Mouse (Mus musculus): ENCODE measurements around the gene Cdkl1. TPM values are rescaled to one million over a fixed set of nuclear protein-coding genes. Genes with fewer than 3 reads are reported as not detected.

Cdkl1 gene
- polyA plus RNA-seq, 1 experiment, result 0.52 TPM

DNA sequence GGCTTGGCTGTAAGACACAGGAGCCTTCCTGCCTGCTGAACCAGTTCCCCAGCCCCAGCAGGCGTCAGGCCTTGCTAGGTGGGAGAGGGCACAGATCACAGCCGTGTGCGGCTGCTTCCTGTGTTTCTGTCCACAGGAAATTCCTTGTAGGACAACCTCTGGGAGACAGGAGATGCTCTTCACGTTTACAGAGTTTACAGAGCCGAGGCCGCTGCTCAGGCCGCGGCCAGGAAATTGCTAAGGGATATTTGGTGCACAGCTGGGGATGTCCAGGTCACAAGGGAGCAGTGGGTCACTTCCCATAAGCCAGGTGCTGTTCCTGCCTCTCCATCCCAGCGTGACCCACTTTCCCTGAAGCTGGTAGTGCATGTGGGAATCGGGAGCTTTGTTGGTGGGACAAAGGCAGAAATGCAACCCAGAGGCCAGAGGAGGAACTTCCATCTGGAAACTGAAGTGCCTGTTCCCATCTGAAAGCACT is 39.2 kb downstream of the Cdkl1 start:
- Histone ChIP-seq H3K36me3 (ENCODE audit: control insufficient read depth, insufficient read depth, low read length) (no peaks in the 10 kb centered on the region), H3K27ac (ENCODE audit: insufficient read depth, low read depth, low read length) (0 out of 2 replicates have a peak overlapping the region, but pooled peaks have one; percentile 0), H3K4me1 (ENCODE audit: control insufficient read depth, insufficient read depth, insufficient read length, low read length) (no peaks in the 10 kb centered on the region), H3K27me3 (ENCODE audit: control insufficient read depth, insufficient read depth, low read length) (no peaks in the 10 kb centered on the region), H3K4me3 (ENCODE audit: low read depth, low read length) (no peak overlapping the region)
- no peak for TF ChIP-seq POLR2A (IDR thresholded peaks at IDR 0.05; ENCODE audit: low read depth, low read length)
- no peak for TF ChIP-seq CTCF (IDR thresholded peaks at IDR 0.05; ENCODE audit: extremely low read depth, insufficient read length, insufficient replicate concordance, low read depth, low read length)
- WGBS, result 52% methylated on average over 10 of the region's 10 CpGs

DNA sequence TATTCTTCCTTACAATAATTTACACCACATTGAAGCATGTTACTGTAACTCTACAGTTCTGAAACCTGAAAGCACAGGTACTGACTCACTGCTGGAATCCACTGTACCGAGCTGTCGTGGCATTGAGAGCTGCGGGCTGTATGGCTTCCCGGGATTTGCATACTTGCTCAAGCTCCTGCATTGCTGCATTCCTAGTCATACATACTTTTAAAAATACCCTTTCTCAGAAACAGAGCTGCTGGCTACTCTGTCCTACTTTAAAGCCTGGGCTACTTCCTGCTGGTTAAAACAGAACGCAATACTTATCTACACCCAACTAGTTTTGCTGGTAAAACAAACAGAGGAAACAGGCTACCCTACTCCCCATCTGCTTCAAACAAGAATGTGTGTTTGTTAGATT is 46.9 kb downstream of the Cdkl1 start:
- H3K36me3 ChIP-seq (ENCODE audit: control insufficient read depth, insufficient read depth, low read length), result 0 out of 2 replicates have a peak, but pooled peaks cover 5% of the 10 kb centered on the region
- no peak overlapping the region for H3K27ac ChIP-seq (ENCODE audit: insufficient read depth, low read depth, low read length)
- no peaks in the 10 kb centered on the region for H3K27me3 ChIP-seq (ENCODE audit: control insufficient read depth, insufficient read depth, low read length)
- H3K4me3 ChIP-seq (ENCODE audit: low read depth, low read length), result no peak overlapping the region
- TF ChIP-seq POLR2A (IDR thresholded peaks at IDR 0.05; ENCODE audit: low read depth, low read length), result no peak
- TF ChIP-seq CTCF (IDR thresholded peaks at IDR 0.05; ENCODE audit: extremely low read depth, insufficient read length, insufficient replicate concordance, low read depth, low read length), result no peak
- WGBS, result 85% methylated on average over 5 of the region's 5 CpGs
- no peaks in the 10 kb centered on the region for H3K4me1 ChIP-seq (ENCODE audit: control insufficient read depth, insufficient read depth, insufficient read length, low read length)

- 72% methylated on average over 5 of the region's 5 CpGs for WGBS
- no peak for TF ChIP-seq POLR2A (IDR thresholded peaks at IDR 0.05; ENCODE audit: low read depth, low read length)
- no peak for TF ChIP-seq CTCF (IDR thresholded peaks at IDR 0.05; ENCODE audit: extremely low read depth, insufficient read length, insufficient replicate concordance, low read depth, low read length)
- no peaks in the 10 kb centered on the region for H3K27me3 ChIP-seq (ENCODE audit: control insufficient read depth, insufficient read depth, low read length)
These were observed 49.1 kb downstream of the Cdkl1 start for GRCm38 (mm10) chr12:69741965-69742364.

DNA sequence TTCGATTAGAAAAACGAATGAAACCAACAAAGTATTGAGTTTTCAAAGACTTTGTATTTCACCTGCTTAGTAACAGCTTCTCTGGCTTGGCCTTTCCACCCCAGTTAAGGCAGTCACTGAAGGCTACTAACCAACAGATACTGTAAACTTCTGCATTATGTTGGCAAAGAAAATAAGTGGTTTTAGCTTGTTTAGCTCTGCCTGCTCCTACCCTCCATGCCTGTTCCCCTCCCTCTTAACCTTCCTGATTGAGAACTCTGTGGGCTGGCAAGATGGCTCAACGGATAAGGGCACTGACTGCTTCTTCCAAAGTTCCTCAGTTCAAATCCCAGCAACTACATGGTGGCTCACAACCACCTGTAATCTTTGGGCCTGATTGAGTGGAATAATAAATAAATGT is 57.1 kb downstream of the Cdkl1 start:
- WGBS, result 62% methylated on average over 3 of the region's 3 CpGs
- no peaks in the 10 kb centered on the region for H3K4me1 ChIP-seq (ENCODE audit: control insufficient read depth, insufficient read depth, insufficient read length, low read length)
- H3K27me3 ChIP-seq (ENCODE audit: control insufficient read depth, insufficient read depth, low read length), result no peaks in the 10 kb centered on the region
- no peak overlapping the region for H3K4me3 ChIP-seq (ENCODE audit: low read depth, low read length)
- TF ChIP-seq POLR2A (IDR thresholded peaks at IDR 0.05; ENCODE audit: low read depth, low read length), result no peak
- TF ChIP-seq CTCF (IDR thresholded peaks at IDR 0.05; ENCODE audit: extremely low read depth, insufficient read length, insufficient replicate concordance, low read depth, low read length), result no peak
- H3K27ac ChIP-seq (ENCODE audit: insufficient read depth, low read depth, low read length), result no peak overlapping the region
- peaks cover 2% of the 10 kb centered on the region; the same call in 1 of the 2 replicates for H3K36me3 ChIP-seq (ENCODE audit: control insufficient read depth, insufficient read depth, low read length)

More at GRCm38 (mm10) chr12:69741965-69742364, 49.1 kb downstream of the Cdkl1 start:
- H3K27ac ChIP-seq (ENCODE audit: insufficient read depth, low read depth, low read length), result no peak overlapping the region
- H3K4me1 ChIP-seq (ENCODE audit: control insufficient read depth, insufficient read depth, insufficient read length, low read length), result no peaks in the 10 kb centered on the region
- H3K4me3 ChIP-seq (ENCODE audit: low read depth, low read length), result no peak overlapping the region
- 0 out of 2 replicates have a peak, but pooled peaks cover 5% of the 10 kb centered on the region for H3K36me3 ChIP-seq (ENCODE audit: control insufficient read depth, insufficient read depth, low read length)

DNA sequence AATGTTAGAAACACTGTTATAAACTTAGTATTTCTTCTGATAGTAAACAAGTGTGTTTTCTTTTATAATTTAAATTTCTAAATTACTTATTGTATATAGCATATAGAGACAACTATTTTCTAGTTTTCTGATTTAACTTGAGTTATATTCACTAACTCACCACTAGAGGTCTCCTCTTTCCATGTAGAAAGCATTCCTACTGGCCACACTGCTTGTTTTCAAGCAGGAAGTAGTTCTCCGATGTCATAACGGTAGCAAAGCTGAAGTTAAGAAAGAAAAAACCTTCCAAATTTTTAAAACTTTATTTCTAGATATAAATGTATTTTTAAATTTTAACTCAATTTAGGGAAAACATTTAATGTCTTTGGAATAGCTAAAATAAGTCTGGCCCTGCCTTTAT is 57.5 kb downstream of the Cdkl1 start:
- Histone ChIP-seq H3K4me3 (ENCODE audit: low read depth, low read length) (no peak overlapping the region), H3K27ac (ENCODE audit: insufficient read depth, low read depth, low read length) (no peak overlapping the region), H3K4me1 (ENCODE audit: control insufficient read depth, insufficient read depth, insufficient read length, low read length) (no peaks in the 10 kb centered on the region), H3K36me3 (ENCODE audit: control insufficient read depth, insufficient read depth, low read length) (peaks cover 2% of the 10 kb centered on the region; the same call in 1 of the 2 replicates), H3K27me3 (ENCODE audit: control insufficient read depth, insufficient read depth, low read length) (no peaks in the 10 kb centered on the region)
- under 1% methylated on average over 2 of the region's 2 CpGs for WGBS
- TF ChIP-seq POLR2A (IDR thresholded peaks at IDR 0.05; ENCODE audit: low read depth, low read length) (no peak), CTCF (IDR thresholded peaks at IDR 0.05; ENCODE audit: extremely low read depth, insufficient read length, insufficient replicate concordance, low read depth, low read length) (no peak)

GRCm38 (mm10) chr12:69732221-69732620 is 58.8 kb downstream of the Cdkl1 start:
- Histone ChIP-seq H3K4me3 (ENCODE audit: low read depth, low read length) (no peak overlapping the region), H3K27me3 (ENCODE audit: control insufficient read depth, insufficient read depth, low read length) (no peaks in the 10 kb centered on the region), H3K36me3 (ENCODE audit: control insufficient read depth, insufficient read depth, low read length) (peaks cover 2% of the 10 kb centered on the region; the same call in 1 of the 2 replicates), H3K27ac (ENCODE audit: insufficient read depth, low read depth, low read length) (no peak overlapping the region), H3K4me1 (ENCODE audit: control insufficient read depth, insufficient read depth, insufficient read length, low read length) (no peaks in the 10 kb centered on the region)
- no peak for TF ChIP-seq POLR2A (IDR thresholded peaks at IDR 0.05; ENCODE audit: low read depth, low read length)
- TF ChIP-seq CTCF (IDR thresholded peaks at IDR 0.05; ENCODE audit: extremely low read depth, insufficient read length, insufficient replicate concordance, low read depth, low read length), result no peak
- WGBS, result 53% methylated on average over 5 of the region's 5 CpGs

GRCm38 (mm10) chr12:69730306-69730705 is 60.8 kb downstream of the Cdkl1 start:
- WGBS, result 98% methylated on average over 1 of the region's 1 CpGs
- H3K27ac ChIP-seq (ENCODE audit: insufficient read depth, low read depth, low read length), result no peak overlapping the region
- H3K36me3 ChIP-seq (ENCODE audit: control insufficient read depth, insufficient read depth, low read length), result peaks cover 2% of the 10 kb centered on the region; the same call in 1 of the 2 replicates
- no peak overlapping the region for H3K4me3 ChIP-seq (ENCODE audit: low read depth, low read length)
- H3K4me1 ChIP-seq (ENCODE audit: control insufficient read depth, insufficient read depth, insufficient read length, low read length), result no peaks in the 10 kb centered on the region
- TF ChIP-seq POLR2A (IDR thresholded peaks at IDR 0.05; ENCODE audit: low read depth, low read length), result no peak
- no peak for TF ChIP-seq CTCF (IDR thresholded peaks at IDR 0.05; ENCODE audit: extremely low read depth, insufficient read length, insufficient replicate concordance, low read depth, low read length)
- H3K27me3 ChIP-seq (ENCODE audit: control insufficient read depth, insufficient read depth, low read length), result no peaks in the 10 kb centered on the region
